20 mouse cellular contexts compared by ENCODE assay signal in genomic region chr13:8605645-8606044, GRCm38 (mm10).
A peak's percentile ranks its signal among the peaks of the same experiment; 100 is the strongest.
DNase-seq lines count a peak whose midpoint lies in the region; ATAC-seq and TF ChIP-seq lines count a peak whose summit lies in the region.
"Had no signal": no experiment of that assay in that cellular context is flagged by ENCODE, and none has a peak within 500 bp of the region (broad histone marks: within the 10 kb centered on the region; RNA-seq: fewer than 3 reads in every experiment).

No protein-coding gene starts in this region.

- no peak overlapping the region for H3K4me3 ChIP-seq in layer of hippocampus, adult 2 months
- H3K4me3 ChIP-seq in MEL (ENCODE audit: control insufficient read depth in 1 of 2, insufficient read depth in 1 of 2, low read depth in 2 of 2, low read length in 2 of 2) = no peak overlapping the region
- no peak overlapping the region for H3K4me3 ChIP-seq in hindbrain, embryonic 10.5 days
- H3K4me3 ChIP-seq: embryonic facial prominence, embryonic 15.5 days; erythroblast, embryonic 14.5 days; forebrain, embryonic 10.5 days; heart, embryonic 12.5 days; hindbrain, embryonic 15.5 days had no signal

- DNase-seq in frontal cortex, postnatal 36 days (ENCODE audit: low spot score in 2 of 2) = no peak
- DNase-seq in layer of hippocampus, adult 2 months (ENCODE audit: low spot score in 2 of 2) = peak in 1 of 2 experiments; percentile 31
- no peak for DNase-seq in layer of hippocampus, postnatal 10 days (ENCODE audit: low spot score in 2 of 2)
- DNase-seq in MEL (ENCODE audit: low read depth, low spot score) = peak; percentile 27
- no peak for DNase-seq in hindbrain, embryonic 10.5 days (ENCODE audit: low spot score)
- no peak for DNase-seq in spleen, adult 12 weeks (ENCODE audit: low spot score)
- DNase-seq: adrenal gland, adult 8-10 months; adrenal gland, postnatal 36 days; cerebellum, adult 11-12 months; cerebellum, adult 9-11 months; embryo, embryonic 11 days; gastrocnemius, postnatal 14 days had no signal

- no peak for TF ChIP-seq POLR2A in MEL (IDR thresholded peaks at IDR 0.05; ENCODE audit: control insufficient read depth in 1 of 2, insufficient read depth in 1 of 2, low read depth in 1 of 2, low read length in 2 of 2, poor library complexity in 1 of 2)

- no peaks in the 10 kb centered on the region for H3K27me3 ChIP-seq in MEL (ENCODE audit: control insufficient read depth in 1 of 2, insufficient read depth in 2 of 2, low read length in 2 of 2)
- no peaks in the 10 kb centered on the region for H3K27me3 ChIP-seq in hindbrain, embryonic 10.5 days (ENCODE audit: insufficient read depth, poor library complexity, severe bottlenecking)
- H3K27me3 ChIP-seq: embryonic facial prominence, embryonic 15.5 days; heart, embryonic 12.5 days; hindbrain, embryonic 15.5 days had no signal

- H3K36me3 ChIP-seq in MEL (ENCODE audit: control insufficient read depth in 1 of 2, insufficient read depth in 2 of 2, low read length in 2 of 2) = peaks cover 0 to 5% of the 10 kb centered on the region in 2 experiments; a peak in 2 of 4 replicates
- H3K36me3 ChIP-seq in hindbrain, embryonic 10.5 days = no peaks in the 10 kb centered on the region
- H3K36me3 ChIP-seq: embryonic facial prominence, embryonic 15.5 days; forebrain, embryonic 10.5 days; heart, embryonic 12.5 days; hindbrain, embryonic 15.5 days had no signal

- ATAC-seq in frontal cortex, adult (ENCODE audit: low TSS enrichment) = 0 out of 2 replicates have a peak, but pooled peaks have one; percentile 41
- ATAC-seq in common myeloid progenitor, adult 5-6 weeks (replicated peaks; ENCODE audit: low read depth, poor library complexity, severe bottlenecking) = peak; percentile 45; the same call in 1 of the 2 replicates
- ATAC-seq: forebrain, embryonic 14.5 days had no signal

- H3K27ac ChIP-seq in layer of hippocampus, adult 2 months = peak overlapping the region; percentile 62
- no peak overlapping the region for H3K27ac ChIP-seq in MEL (ENCODE audit: control insufficient read depth, low read depth, low read length)
- H3K27ac ChIP-seq in hindbrain, embryonic 10.5 days = no peak overlapping the region
- H3K27ac ChIP-seq: embryonic facial prominence, embryonic 15.5 days; forebrain, embryonic 10.5 days; hindbrain, embryonic 15.5 days had no signal

- no peaks in the 10 kb centered on the region for H3K79me2 ChIP-seq in MEL (ENCODE audit: control insufficient read depth, insufficient read depth, low read length, poor library complexity)

- no peaks in the 10 kb centered on the region for H3K9me3 ChIP-seq in MEL (replicated peaks; ENCODE audit: insufficient read depth, low read length)
- no peaks in the 10 kb centered on the region for H3K9me3 ChIP-seq in hindbrain, embryonic 10.5 days
- H3K9me3 ChIP-seq: embryonic facial prominence, embryonic 15.5 days; forebrain, embryonic 10.5 days; heart, embryonic 12.5 days; hindbrain, embryonic 15.5 days had no signal

- no peak for TF ChIP-seq CTCF in layer of hippocampus, adult 2 months (conservative IDR thresholded peaks at IDR 0.05)
- no peak for TF ChIP-seq CTCF in MEL (IDR thresholded peaks at IDR 0.05 in 2 of 3, conservative IDR thresholded peaks at IDR 0.05 in 1 of 3; ENCODE audit: control insufficient read depth in 1 of 3, insufficient read depth in 1 of 3, low read depth in 2 of 3, low read length in 3 of 3, poor library complexity in 1 of 3, severe bottlenecking in 1 of 3)

- no peak for TF ChIP-seq RAD21 in MEL (IDR thresholded peaks at IDR 0.05; ENCODE audit: low read depth, low read length)

- peaks cover 2 to 11% of the 10 kb centered on the region in 2 experiments for H3K4me1 ChIP-seq in MEL (ENCODE audit: control insufficient read depth in 1 of 2, insufficient read depth in 2 of 2, low read length in 2 of 2)
- no peaks in the 10 kb centered on the region for H3K4me1 ChIP-seq in hindbrain, embryonic 10.5 days (replicated peaks)
- H3K4me1 ChIP-seq: embryonic facial prominence, embryonic 15.5 days; forebrain, embryonic 10.5 days; heart, embryonic 12.5 days; hindbrain, embryonic 15.5 days had no signal

- H3K9ac ChIP-seq in MEL (ENCODE audit: control insufficient read depth, low read depth, low read length, poor library complexity, severe bottlenecking) = no peak overlapping the region
- H3K9ac ChIP-seq: embryonic facial prominence, embryonic 15.5 days; heart, embryonic 12.5 days; hindbrain, embryonic 15.5 days had no signal

- TF ChIP-seq EP300 in MEL (IDR thresholded peaks at IDR 0.05; ENCODE audit: low read depth in 1 of 2, low read length in 2 of 2) = no peak

- WGBS in hindbrain, embryonic 10.5 days = 87% methylated on average over 2 of the region's 2 CpGs

TF ChIP-seq in MEL, 35 proteins besides CTCF, POLR2A, EP300 and RAD21:
- TF ChIP-seq ETS1 (IDR thresholded peaks at IDR 0.05; ENCODE audit: low read depth, low read length) (peak; percentile 35; the same call in 1 of the 2 replicates), NRF1 (IDR thresholded peaks at IDR 0.05; ENCODE audit: insufficient read depth, low read depth, low read length, poor library complexity, severe bottlenecking) (no peak)
